In the genomic region with DNA sequence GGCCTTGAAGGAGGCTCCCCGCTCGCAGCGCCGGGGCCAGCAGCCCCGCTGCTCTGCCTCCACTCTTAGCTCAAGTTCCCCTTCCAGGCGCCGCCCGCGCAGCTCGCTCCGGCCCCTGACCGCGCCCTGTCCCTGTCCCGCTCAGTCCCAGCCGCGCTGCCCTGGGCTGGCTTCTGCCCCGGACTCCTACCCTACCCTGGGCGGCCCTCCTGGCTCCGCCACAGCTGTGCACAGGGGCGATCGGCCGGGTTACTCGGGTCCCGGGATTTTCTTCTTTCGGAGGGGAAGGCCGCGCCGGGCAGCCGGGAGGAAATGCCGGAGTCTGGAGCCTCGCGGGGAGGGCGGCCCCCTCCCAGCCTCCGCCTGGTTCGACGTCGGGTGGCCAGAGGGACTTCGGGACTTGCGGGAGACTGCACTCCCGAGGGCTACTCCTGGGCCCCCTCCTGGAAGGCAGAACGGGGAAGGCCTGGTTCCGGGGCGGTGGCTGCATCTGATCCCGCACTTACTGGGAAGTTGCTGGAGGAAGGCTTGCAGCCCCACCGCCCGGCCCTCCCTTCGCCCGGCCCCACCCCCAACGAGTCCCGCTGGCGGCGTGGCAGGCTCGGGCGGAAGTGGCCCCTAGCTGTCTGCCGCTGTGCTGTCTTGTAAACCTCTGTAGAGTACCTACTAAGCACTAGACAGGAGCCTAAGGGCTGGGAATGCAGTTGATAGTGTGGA, we compare ENCODE assay signal across 8 mouse cellular contexts. TPM values are rescaled to one million over a fixed set of nuclear protein-coding genes. Genes with fewer than 3 reads are reported as not detected.
A peak's percentile ranks its signal among the peaks of the same experiment; 100 is the strongest.
DNase-seq lines count a peak whose midpoint lies in the region; ATAC-seq and TF ChIP-seq lines count a peak whose summit lies in the region.

A gene (minus strand): TSS at position 545 of the 717 bp plus-strand sequence.

- H3K9ac ChIP-seq in embryonic facial prominence, embryonic 13.5 days, result peak within 1 kb of the TSS; percentile 94
- H3K9ac ChIP-seq in heart, embryonic 12.5 days, result peak within 1 kb of the TSS; percentile 86
- peak within 1 kb of the TSS; percentile 87 for H3K9ac ChIP-seq in kidney, embryonic 14.5 days (ENCODE audit: low read depth, low read length)
- H3K9ac ChIP-seq in liver, postnatal 0 days (replicated peaks), result peak within 1 kb of the TSS; percentile 82

- no peak for TF ChIP-seq EP300 in liver, postnatal 0 days (IDR thresholded peaks at IDR 0.05; ENCODE audit: low read depth)

- peak in 1 of 2 experiments; percentile 18 for DNase-seq in layer of hippocampus, adult 2 months (ENCODE audit: low spot score in 2 of 2)
- DNase-seq in layer of hippocampus, adult 9-10 months (ENCODE audit: low spot score), result no peak
- peak; percentile 83 for DNase-seq in liver, postnatal 0 days
- peak; percentile 84 for DNase-seq in neural tube, embryonic 10.5 days (ENCODE audit: extremely low spot score, low spot score)

- peak within 1 kb of the TSS; percentile 88 for H3K4me2 ChIP-seq in embryonic facial prominence, embryonic 13.5 days
- peak within 1 kb of the TSS; percentile 72 for H3K4me2 ChIP-seq in heart, embryonic 12.5 days
- H3K4me2 ChIP-seq in kidney, embryonic 14.5 days (replicated peaks; ENCODE audit: low read depth, low read length), result peak within 1 kb of the TSS; percentile 84
- H3K4me2 ChIP-seq in liver, postnatal 0 days (ENCODE audit: low read depth, low read length), result peak within 1 kb of the TSS; percentile 67

- peak within 1 kb of the TSS; percentile 79 for H3K27ac ChIP-seq in layer of hippocampus, adult 2 months
- H3K27ac ChIP-seq in embryonic facial prominence, embryonic 13.5 days, result peak within 1 kb of the TSS; percentile 84
- H3K27ac ChIP-seq in heart, embryonic 12.5 days (ENCODE audit: poor library complexity, severe bottlenecking), result peak within 1 kb of the TSS; percentile 67
- peak within 1 kb of the TSS; percentile 86; the same call in 1 of the 2 replicates for H3K27ac ChIP-seq in kidney, embryonic 14.5 days (ENCODE audit: low read depth, low read length)
- H3K27ac ChIP-seq in liver, postnatal 0 days (ENCODE audit: low read depth), result peak within 1 kb of the TSS; percentile 90
- peak within 1 kb of the TSS; percentile 35 for H3K27ac ChIP-seq in testis, adult 2 months (ENCODE audit: control insufficient read depth, insufficient read depth, low read depth, low read length)

- TF ChIP-seq CTCF in layer of hippocampus, adult 2 months (conservative IDR thresholded peaks at IDR 0.05), result no peak; the same call in 1 of the 2 replicates
- TF ChIP-seq CTCF in liver, postnatal 0 days (IDR thresholded peaks at IDR 0.05; ENCODE audit: low read depth), result no peak
- TF ChIP-seq CTCF in testis, adult 2 months (IDR thresholded peaks at IDR 0.05; ENCODE audit: control insufficient read depth, insufficient read depth, insufficient replicate concordance, low read depth, low read length), result no peak

- peaks cover 7% of the 10 kb centered on the region for H3K36me3 ChIP-seq in embryonic facial prominence, embryonic 13.5 days
- H3K36me3 ChIP-seq in heart, embryonic 12.5 days, result peaks cover 6% of the 10 kb centered on the region; the same call in 1 of the 2 replicates
- H3K36me3 ChIP-seq in kidney, embryonic 14.5 days (ENCODE audit: control insufficient read depth, insufficient read depth, low read length), result no peaks in the 10 kb centered on the region; the same call in 1 of the 2 replicates
- H3K36me3 ChIP-seq in liver, postnatal 0 days (replicated peaks; ENCODE audit: insufficient read depth, low read length), result 0 out of 2 replicates have a peak, but pooled peaks cover 4% of the 10 kb centered on the region
- H3K36me3 ChIP-seq in testis, adult 2 months (ENCODE audit: control insufficient read depth, insufficient read depth, low read length), result no peaks in the 10 kb centered on the region

- ATAC-seq in embryonic facial prominence, embryonic 13.5 days (ENCODE audit: insufficient number of reproducible peaks, insufficient read depth, low FRiP score, low TSS enrichment, low read depth), result peak; percentile 75
- ATAC-seq in heart, embryonic 12.5 days (ENCODE audit: insufficient number of reproducible peaks, low FRiP score), result peak; percentile 76
- ATAC-seq in kidney, embryonic 14.5 days (ENCODE audit: low FRiP score, low TSS enrichment), result peak; percentile 85
- peak; percentile 77 for ATAC-seq in liver, postnatal 0 days

- H3K9me3 ChIP-seq in embryonic facial prominence, embryonic 13.5 days, result no peaks in the 10 kb centered on the region
- no peaks in the 10 kb centered on the region for H3K9me3 ChIP-seq in heart, embryonic 12.5 days (replicated peaks)
- no peaks in the 10 kb centered on the region for H3K9me3 ChIP-seq in kidney, embryonic 14.5 days (ENCODE audit: control insufficient read depth, low read length)
- H3K9me3 ChIP-seq in liver, postnatal 0 days (ENCODE audit: low read length), result no peaks in the 10 kb centered on the region

- peak within 1 kb of the TSS; percentile 61 for H3K4me3 ChIP-seq in layer of hippocampus, adult 2 months
- H3K4me3 ChIP-seq in embryonic facial prominence, embryonic 13.5 days, result peak within 1 kb of the TSS; percentile 82
- H3K4me3 ChIP-seq in heart, embryonic 12.5 days, result peak within 1 kb of the TSS; percentile 70
- peak within 1 kb of the TSS; percentile 75 for H3K4me3 ChIP-seq in kidney, embryonic 14.5 days (ENCODE audit: low read length)
- H3K4me3 ChIP-seq in liver, postnatal 0 days (ENCODE audit: low read depth, low read length), result peak within 1 kb of the TSS; percentile 53
- H3K4me3 ChIP-seq in testis, adult 2 months (ENCODE audit: control insufficient read depth, low read depth, low read length), result peak within 1 kb of the TSS; percentile 79

- WGBS in embryonic facial prominence, embryonic 13.5 days, result under 1% methylated on average over 55 of the region's 55 CpGs
- under 1% methylated on average over 54 of the region's 55 CpGs for WGBS in heart, embryonic 12.5 days
- under 1% methylated on average over 46 of the region's 55 CpGs for WGBS in kidney, embryonic 14.5 days
- under 1% methylated on average over 46 of the region's 55 CpGs for WGBS in liver, postnatal 0 days (ENCODE audit: insufficient replicate concordance)

- peaks cover 24% of the 10 kb centered on the region for H3K27me3 ChIP-seq in embryonic facial prominence, embryonic 13.5 days
- H3K27me3 ChIP-seq in heart, embryonic 12.5 days (replicated peaks), result peaks cover 13% of the 10 kb centered on the region
- peaks cover 22% of the 10 kb centered on the region for H3K27me3 ChIP-seq in kidney, embryonic 14.5 days (ENCODE audit: control insufficient read depth, insufficient read depth, low read length)
- no peaks in the 10 kb centered on the region for H3K27me3 ChIP-seq in liver, postnatal 0 days (ENCODE audit: insufficient read depth, low read length)
- H3K27me3 ChIP-seq in testis, adult 2 months (ENCODE audit: control insufficient read depth, insufficient read depth, low read length), result peaks cover 3% of the 10 kb centered on the region; the same call in 1 of the 2 replicates

- TF ChIP-seq POLR2A in testis, adult 2 months (IDR thresholded peaks at IDR 0.05; ENCODE audit: control insufficient read depth, low read depth, low read length), result no peak

- H3K4me1 ChIP-seq in embryonic facial prominence, embryonic 13.5 days, result peaks cover 34% of the 10 kb centered on the region
- peaks cover 37% of the 10 kb centered on the region for H3K4me1 ChIP-seq in heart, embryonic 12.5 days (replicated peaks)
- H3K4me1 ChIP-seq in kidney, embryonic 14.5 days (ENCODE audit: control insufficient read depth, insufficient read depth, low read length), result peaks cover 20% of the 10 kb centered on the region; the same call in 1 of the 2 replicates
- peaks cover 46% of the 10 kb centered on the region for H3K4me1 ChIP-seq in liver, postnatal 0 days (ENCODE audit: insufficient read depth)
- peaks cover 19% of the 10 kb centered on the region for H3K4me1 ChIP-seq in testis, adult 2 months (ENCODE audit: control insufficient read depth, insufficient read depth, low read length)

RNA-seq across cellular contexts. Expression of the gene that starts here (rescaled TPM):
- 1 to 10 TPM; 3.1 to 3.8 TPM for total RNA-seq in layer of hippocampus, adult 2 months (2021)
- 5.9 and 6.6 TPM in 2 replicates for polyA plus RNA-seq in embryonic facial prominence, embryonic 13.5 days (2015; fragmentation: Nextera tagmentation; extraction: Ambion mirVana)
- 3.7 and 4.1 TPM in 2 replicates for polyA plus RNA-seq in heart, embryonic 12.5 days (2016; fragmentation: Nextera tagmentation; extraction: Ambion mirVana)
- polyA plus RNA-seq in kidney, embryonic 14.5 days (2014; fragmentation: Nextera tagmentation; extraction: Ambion mirVana), result 2.5 and 3.1 TPM in 2 replicates
- 1.3 TPM in 2 replicates for polyA plus RNA-seq in liver, postnatal 0 days (2015; fragmentation: Nextera tagmentation; extraction: Ambion mirVana)
- polyA plus RNA-seq in testis, adult 2 months (2012; rRNA removed), result 0.49 and 0.57 TPM in 2 replicates

Comparison
In these comparisons a context has a peak if more than half of its experiments do, and no peak if none do; other contexts are left out.
1. H3K27ac ChIP-seq: peak in every context shown above with its lines; median percentile 90 in liver, postnatal 0 days; 86 in kidney, embryonic 14.5 days; 84 in embryonic facial prominence, embryonic 13.5 days; 79 in layer of hippocampus, adult 2 months; 67 in heart, embryonic 12.5 days; 35 in testis, adult 2 months.